Mouse (Mus musculus): Measurements from ENCODE around the gene Zfp995.
"Not testable (repeated sequence)": the region's sequence is repeated elsewhere in the genome, so short reads cannot be mapped to it uniquely, and the experiment has no call there.

The Zfp995 gene

GRCm38 (mm10) chr17:21909456-21910052 lies at the start of gene Zfp995:
Gene Zfp995 (minus strand): TSS chr17:21909926.
- DNase-seq (ENCODE audit: low spot score) = peak; percentile 89

DNA sequence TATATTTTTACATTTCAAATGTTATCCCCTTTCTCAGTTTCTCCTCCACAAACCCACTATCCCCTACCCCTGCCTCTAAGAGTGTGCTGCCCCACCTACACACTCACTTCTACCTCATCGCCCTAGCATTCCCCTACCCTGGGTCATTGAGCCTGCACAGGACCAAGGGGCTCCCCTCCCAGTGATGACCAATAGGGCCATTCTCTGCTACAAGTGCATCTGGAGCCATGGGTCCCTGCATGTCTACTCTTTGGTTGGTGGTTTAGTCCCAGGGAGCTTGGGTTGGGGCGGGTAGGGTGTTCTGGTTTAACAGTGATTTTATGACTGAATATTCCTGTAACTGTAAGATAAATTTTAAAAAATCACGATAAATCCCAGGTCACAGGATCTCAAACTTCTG lies 687 bp downstream of the Zfp995 start:
- peak; percentile 27 for DNase-seq (ENCODE audit: low spot score)

- no peak for DNase-seq (ENCODE audit: low spot score)
Observed at GRCm38 (mm10) chr17:21871256-21871655, 38.5 kb downstream of the Zfp995 start.

DNA sequence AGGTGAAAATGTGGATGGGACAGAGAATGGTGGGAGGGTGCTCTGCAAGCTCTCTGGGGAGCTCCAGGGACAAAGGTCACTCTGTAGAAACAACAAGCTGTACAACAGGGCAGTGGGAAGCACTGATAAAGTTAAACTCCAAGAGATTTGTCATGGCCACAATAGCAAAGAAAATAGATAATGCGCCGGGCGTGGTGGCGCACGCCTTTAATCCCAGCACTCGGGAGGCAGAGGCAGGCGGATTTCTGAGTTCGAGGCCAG lies 63.5 kb downstream of the Zfp995 start:
- DNase-seq (ENCODE audit: low spot score) = not testable (repeated sequence)

DNA sequence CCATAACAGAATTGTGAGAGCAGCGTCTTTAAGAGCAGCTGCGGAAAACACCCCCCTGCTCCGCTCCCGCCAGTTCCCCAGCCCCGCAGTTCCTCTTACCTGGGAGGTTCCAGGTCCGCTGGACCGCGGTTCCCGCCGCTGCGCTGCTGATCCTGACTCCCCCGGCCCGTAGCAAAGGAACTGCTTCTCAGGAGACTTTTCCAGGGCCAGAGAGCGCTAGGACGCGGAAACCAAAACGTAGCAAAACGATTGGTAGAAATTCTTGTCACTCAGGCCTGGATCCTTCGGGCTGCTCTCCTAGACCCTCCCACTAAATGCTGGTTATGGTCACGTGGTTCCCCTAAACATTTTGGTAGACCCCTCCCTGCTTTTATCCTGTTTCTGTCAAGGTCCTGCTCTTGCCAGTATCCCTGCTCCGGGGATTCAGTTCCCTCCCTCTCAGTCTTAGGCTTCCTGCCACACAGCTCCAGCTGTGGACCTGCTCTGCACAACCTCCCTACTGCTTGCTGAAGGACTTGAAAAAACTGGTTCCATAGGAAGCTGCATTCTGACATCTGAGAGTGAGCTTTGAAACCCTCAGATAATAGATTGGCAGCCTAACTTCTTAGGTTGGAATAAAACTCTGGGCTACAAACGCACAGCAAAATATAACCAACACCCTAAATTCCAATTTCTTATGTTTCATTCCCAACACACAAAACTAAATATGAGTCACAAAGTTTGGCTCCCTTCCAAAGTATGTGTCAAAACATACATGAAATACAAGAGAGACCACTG lies 64.0 kb downstream of the Zfp995 start, which contains the start of gene Zfp820:
Zfp820 (minus strand) TSS at position 228 of the 777 bp plus-strand sequence.
- DNase-seq (ENCODE audit: low spot score) = peak; percentile 92

DNA sequence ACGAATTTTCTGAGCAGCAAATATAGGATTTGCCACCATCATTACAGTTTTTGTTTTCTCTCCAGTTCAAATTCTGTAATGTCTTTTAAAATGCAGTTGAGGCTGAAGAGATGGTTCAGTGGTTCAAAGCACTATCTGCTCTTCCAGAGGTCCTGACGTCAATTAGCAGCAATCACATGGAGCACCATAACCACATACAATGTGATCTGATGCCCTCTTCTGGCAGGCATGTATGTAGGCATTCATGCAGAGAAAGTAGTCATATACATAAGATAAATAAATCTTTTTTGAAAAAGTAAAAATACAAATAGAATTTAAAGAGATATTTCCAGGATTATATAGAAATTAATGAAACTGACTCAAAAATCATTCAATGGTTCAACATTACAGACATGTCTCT lies 71.2 kb downstream of the Zfp995 start:
- DNase-seq (ENCODE audit: low spot score) = no peak

Data from MN1 (cell line).